Mouse (Mus musculus): ENCODE measurements around the gene Sfrp5.

DNA sequence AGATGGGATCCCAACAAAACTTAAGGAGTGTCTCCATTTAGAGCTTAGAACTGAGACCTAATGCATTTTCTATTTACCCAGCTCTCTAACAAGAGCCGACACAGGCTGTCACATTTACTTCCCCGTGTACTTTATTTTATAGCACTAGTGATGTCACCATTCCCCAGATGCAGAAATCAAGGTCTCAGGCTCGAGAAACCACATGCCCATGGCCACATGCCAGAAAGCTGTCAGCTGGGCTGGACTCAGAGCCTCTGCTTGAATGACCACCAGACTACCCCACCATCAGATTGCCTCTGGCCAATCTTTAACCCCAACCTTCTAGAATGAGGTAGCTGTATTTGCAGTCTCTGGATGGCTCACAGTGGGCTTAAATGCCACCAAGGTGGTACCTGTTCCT is 41.3 kb upstream of the Sfrp5 start:
- TF ChIP-seq CTCF (IDR thresholded peaks at IDR 0.05; ENCODE audit: low read depth) (no peak), EP300 (IDR thresholded peaks at IDR 0.05; ENCODE audit: low read depth) (no peak)

All from liver, embryonic 14.5 days (tissue).